Mouse (Mus musculus) neural tube, embryonic 11.5 days (tissue): ENCODE data around the gene App. TPM values are rescaled to one million over a fixed set of nuclear protein-coding genes. Genes with fewer than 3 reads are reported as not detected.

ENCODE experiments used
- ATAC-seq: fragments of 200-750 bp; cut with Nextera tagmentation; 2 replicates; pipeline ENCODE4 v1.8.0; 2017; ENCODE audit warnings: moderate number of reproducible peaks, mild to moderate bottlenecking, moderate TSS enrichment, moderate library complexity; ENCODE audit not compliant: insufficient read depth, low FRiP score, low TSS enrichment
- DNase-seq: peaks from one replicate; pipeline ENCODE4 v3.0.0-alpha.2; 2015; ENCODE audit warnings: low spot score
- H3K27ac ChIP-seq: fragments of 300-500 bp; sonication (generic); 2 replicates; pipeline ENCODE4 v1.5.1; 2014; ENCODE audit warnings: low read depth, mild to moderate bottlenecking, low read length
- H3K27me3 ChIP-seq: fragments of 300-500 bp; sonication (generic); 2 replicates; pipeline ENCODE4 v1.6.1; 2014; ENCODE audit warnings: mild to moderate bottlenecking, low read length, mixed read lengths; ENCODE audit not compliant: control insufficient read depth, insufficient read depth
- H3K36me3 ChIP-seq: fragments of 300-500 bp; sonication (generic); 2 replicates; pipeline ENCODE4 v1.6.1; 2014; ENCODE audit warnings: mild to moderate bottlenecking, low read length, moderate library complexity, mixed read lengths; ENCODE audit not compliant: control insufficient read depth, insufficient read depth
- H3K4me1 ChIP-seq: fragments of 300-500 bp; sonication (generic); 2 replicates; pipeline ENCODE4 v1.6.1; 2014; ENCODE audit warnings: low read length, mixed read lengths; ENCODE audit not compliant: control insufficient read depth, insufficient read depth
- H3K4me2 ChIP-seq: fragments of 300-500 bp; sonication (generic); 2 replicates; pipeline ENCODE4 v1.6.1; 2014; ENCODE audit warnings: low read depth, mild to moderate bottlenecking, moderate library complexity
- H3K4me3 ChIP-seq: fragments of 300-500 bp; sonication (generic); 2 replicates; pipeline ENCODE4 v1.5.1; 2014; ENCODE audit warnings: low read depth, low read length
- H3K9ac ChIP-seq: fragments of 300-500 bp; sonication (generic); 2 replicates; pipeline ENCODE4 v1.6.1; 2014; ENCODE audit warnings: mild to moderate bottlenecking, low read length
- H3K9me3 ChIP-seq: fragments of 300-500 bp; sonication (generic); 2 replicates; pipeline ENCODE4 v1.6.1; 2016; ENCODE audit warnings: low read length; ENCODE audit not compliant: control insufficient read depth
- WGBS: fragments of 180-500 bp; shearing (Covaris S2); extraction: QIAGEN DNeasy Blood & Tissue Kit; methylation state at CpG from one replicate; pipeline ENCODE4 v1.1.7; 2014; 5-methylcytosine and 5-hydroxymethylcytosine counted together
- polyA plus RNA-seq: library from polyadenylated mRNA; unstranded; fragments of >200 nt; fragmentation: Nextera tagmentation; extraction: Ambion mirVana; gene quantifications from 2 replicates; pipeline ENCODE4 v1.2.1, GENCODE M21; 2014

App gene
- polyA plus RNA-seq, 1 experiment from 2014 or later = 210 TPM

GRCm38 (mm10) chr16:85160140-85160539 lies 13.4 kb downstream of the App start:
- no peaks in the 10 kb centered on the region for H3K36me3 ChIP-seq
- no peak overlapping the region for H3K4me3 ChIP-seq
- H3K4me2 ChIP-seq = no peak overlapping the region
- no peaks in the 10 kb centered on the region for H3K4me1 ChIP-seq
- 67% methylated on average over 2 of the region's 2 CpGs for WGBS
- DNase-seq (no peak), ATAC-seq (no peak)
- no peak overlapping the region for H3K9ac ChIP-seq
- H3K27ac ChIP-seq = no peak overlapping the region
- no peaks in the 10 kb centered on the region for H3K9me3 ChIP-seq
- no peaks in the 10 kb centered on the region for H3K27me3 ChIP-seq

GRCm38 (mm10) chr16:85157796-85158546 lies 15.6 kb downstream of the App start:
- Histone ChIP-seq H3K4me3 (no peak overlapping the region), H3K4me1 (no peaks in the 10 kb centered on the region), H3K27ac (no peak overlapping the region), H3K36me3 (no peaks in the 10 kb centered on the region), H3K9me3 (no peaks in the 10 kb centered on the region), H3K9ac (no peak overlapping the region), H3K27me3 (no peaks in the 10 kb centered on the region), H3K4me2 (no peak overlapping the region)
- DNase-seq (no peak), ATAC-seq (no peak)
- 57% methylated on average over 11 of the region's 11 CpGs for WGBS

GRCm38 (mm10) chr16:85157156-85157555 lies 16.4 kb downstream of the App start:
- WGBS = 90% methylated on average over 2 of the region's 2 CpGs
- Histone ChIP-seq H3K9me3 (no peaks in the 10 kb centered on the region), H3K4me2 (no peak overlapping the region), H3K4me1 (no peaks in the 10 kb centered on the region), H3K27ac (no peak overlapping the region), H3K36me3 (no peaks in the 10 kb centered on the region), H3K9ac (no peak overlapping the region), H3K4me3 (no peak overlapping the region), H3K27me3 (no peaks in the 10 kb centered on the region)
- DNase-seq (no peak), ATAC-seq (no peak)

GRCm38 (mm10) chr16:85155836-85156235 lies 17.7 kb downstream of the App start:
- H3K9ac ChIP-seq = no peak overlapping the region
- no peaks in the 10 kb centered on the region for H3K9me3 ChIP-seq
- 77% methylated on average over 10 of the region's 10 CpGs for WGBS
- ATAC-seq (no peak), DNase-seq (no peak)
- no peaks in the 10 kb centered on the region for H3K27me3 ChIP-seq
- H3K4me2 ChIP-seq = no peak overlapping the region
- no peaks in the 10 kb centered on the region for H3K36me3 ChIP-seq
- H3K4me3 ChIP-seq = no peak overlapping the region
- no peak overlapping the region for H3K27ac ChIP-seq
- H3K4me1 ChIP-seq = peaks cover 7% of the 10 kb centered on the region; the same call in 1 of the 2 replicates

- Histone ChIP-seq H3K27ac (no peak overlapping the region), H3K9ac (no peak overlapping the region), H3K4me1 (peaks cover 9% of the 10 kb centered on the region; the same call in 1 of the 2 replicates), H3K9me3 (no peaks in the 10 kb centered on the region), H3K27me3 (no peaks in the 10 kb centered on the region), H3K4me2 (no peak overlapping the region), H3K4me3 (no peak overlapping the region), H3K36me3 (no peaks in the 10 kb centered on the region)
- DNase-seq (no peak), ATAC-seq (no peak)
- 92% methylated on average over 8 of the region's 8 CpGs for WGBS
These were observed 21.1 kb downstream of the App start for GRCm38 (mm10) chr16:85152457-85152856.

GRCm38 (mm10) chr16:85151681-85152080 lies 21.9 kb downstream of the App start:
- Histone ChIP-seq H3K36me3 (no peaks in the 10 kb centered on the region), H3K4me1 (peaks cover 9% of the 10 kb centered on the region; the same call in 1 of the 2 replicates), H3K4me3 (no peak overlapping the region), H3K27me3 (no peaks in the 10 kb centered on the region), H3K9me3 (no peaks in the 10 kb centered on the region), H3K9ac (no peak overlapping the region), H3K27ac (no peak overlapping the region), H3K4me2 (no peak overlapping the region)
- no peak for DNase-seq
- ATAC-seq = no peak
- 30% methylated on average over 7 of the region's 7 CpGs for WGBS

- Histone ChIP-seq H3K9me3 (no peaks in the 10 kb centered on the region), H3K4me1 (peaks cover 9% of the 10 kb centered on the region; the same call in 1 of the 2 replicates), H3K9ac (no peak overlapping the region), H3K27me3 (no peaks in the 10 kb centered on the region), H3K27ac (no peak overlapping the region), H3K4me3 (no peak overlapping the region), H3K36me3 (no peaks in the 10 kb centered on the region), H3K4me2 (no peak overlapping the region)
- no peak for ATAC-seq
- WGBS = 59% methylated on average over 9 of the region's 9 CpGs
- DNase-seq = no peak
These were observed 22.7 kb downstream of the App start for GRCm38 (mm10) chr16:85150902-85151301.

- Histone ChIP-seq H3K36me3 (no peaks in the 10 kb centered on the region), H3K4me3 (no peak overlapping the region), H3K9me3 (no peaks in the 10 kb centered on the region), H3K4me1 (peaks cover 9% of the 10 kb centered on the region; the same call in 1 of the 2 replicates), H3K27me3 (no peaks in the 10 kb centered on the region), H3K4me2 (no peak overlapping the region), H3K27ac (no peak overlapping the region), H3K9ac (no peak overlapping the region)
- DNase-seq (no peak), ATAC-seq (no peak)
- WGBS = 83% methylated on average over 1 of the region's 1 CpGs
These were observed 24.1 kb downstream of the App start for GRCm38 (mm10) chr16:85149509-85149871.
